Mouse (Mus musculus): ENCODE data around the gene Hdhd5. TPM values are rescaled to one million over a fixed set of nuclear protein-coding genes. Genes with fewer than 3 reads are reported as not detected.

Gene Hdhd5
- total and polyA plus RNA-seq, 2 experiments from 2014 or later: 11.3 to 26.6 TPM

- WGBS: 51% methylated on average over 5 of the region's 5 CpGs
- Histone ChIP-seq H3K4me1 (ENCODE audit: control insufficient read depth, insufficient read depth) (peaks cover 6% of the 10 kb centered on the region; the same call in 1 of the 2 replicates), H3K9ac (replicated peaks; ENCODE audit: low read depth, low read length) (no peak overlapping the region), H3K27me3 (ENCODE audit: control insufficient read depth, insufficient read depth, low read length) (peaks cover 3% of the 10 kb centered on the region; the same call in 1 of the 2 replicates), H3K27ac (ENCODE audit: low read depth) (no peak overlapping the region), H3K9me3 (replicated peaks; ENCODE audit: control insufficient read depth, low read length) (no peaks in the 10 kb centered on the region), H3K36me3 (replicated peaks; ENCODE audit: control insufficient read depth, insufficient read depth, low read length) (no peaks in the 10 kb centered on the region), H3K4me2 (ENCODE audit: low read depth, low read length) (0 out of 2 replicates have a peak overlapping the region, but pooled peaks have one; percentile 92), H3K4me3 (ENCODE audit: low read depth, low read length) (no peak overlapping the region)
- no peak for DNase-seq (ENCODE audit: low spot score)
- no peak for TF ChIP-seq CTCF (IDR thresholded peaks at IDR 0.05; ENCODE audit: low read depth)
- TF ChIP-seq EP300 (IDR thresholded peaks at IDR 0.05; ENCODE audit: low read depth): no peak
- no peak for ATAC-seq (ENCODE audit: insufficient read depth, low read depth)
These were observed 47.4 kb upstream of the Hdhd5 start for GRCm38 (mm10) chr6:120578471-120578870.

GRCm38 (mm10) chr6:120572372-120572771 is 41.3 kb upstream of the Hdhd5 start:
- no peak for ATAC-seq (ENCODE audit: insufficient read depth, low read depth)
- Histone ChIP-seq H3K4me3 (ENCODE audit: low read depth, low read length) (no peak overlapping the region), H3K36me3 (replicated peaks; ENCODE audit: control insufficient read depth, insufficient read depth, low read length) (no peaks in the 10 kb centered on the region), H3K4me1 (ENCODE audit: control insufficient read depth, insufficient read depth) (no peaks in the 10 kb centered on the region), H3K27ac (ENCODE audit: low read depth) (no peak overlapping the region), H3K9ac (replicated peaks; ENCODE audit: low read depth, low read length) (no peak overlapping the region), H3K4me2 (ENCODE audit: low read depth, low read length) (no peak overlapping the region), H3K9me3 (replicated peaks; ENCODE audit: control insufficient read depth, low read length) (no peaks in the 10 kb centered on the region), H3K27me3 (ENCODE audit: control insufficient read depth, insufficient read depth, low read length) (no peaks in the 10 kb centered on the region)
- no peak for DNase-seq (ENCODE audit: low spot score)
- WGBS: 40% methylated on average over 1 of the region's 1 CpGs
- TF ChIP-seq EP300 (IDR thresholded peaks at IDR 0.05; ENCODE audit: low read depth) (no peak), CTCF (IDR thresholded peaks at IDR 0.05; ENCODE audit: low read depth) (no peak)

GRCm38 (mm10) chr6:120568257-120568656 is 37.1 kb upstream of the Hdhd5 start:
- 62% methylated on average over 1 of the region's 1 CpGs for WGBS
- H3K36me3 ChIP-seq (replicated peaks; ENCODE audit: control insufficient read depth, insufficient read depth, low read length): no peaks in the 10 kb centered on the region
- no peak overlapping the region for H3K4me2 ChIP-seq (ENCODE audit: low read depth, low read length)
- H3K27ac ChIP-seq (ENCODE audit: low read depth): no peak overlapping the region
- H3K9ac ChIP-seq (replicated peaks; ENCODE audit: low read depth, low read length): no peak overlapping the region
- TF ChIP-seq EP300 (IDR thresholded peaks at IDR 0.05; ENCODE audit: low read depth) (no peak), CTCF (IDR thresholded peaks at IDR 0.05; ENCODE audit: low read depth) (no peak)
- DNase-seq (ENCODE audit: low spot score): no peak
- no peaks in the 10 kb centered on the region for H3K27me3 ChIP-seq (ENCODE audit: control insufficient read depth, insufficient read depth, low read length)
- H3K9me3 ChIP-seq (replicated peaks; ENCODE audit: control insufficient read depth, low read length): no peaks in the 10 kb centered on the region
- H3K4me3 ChIP-seq (ENCODE audit: low read depth, low read length): no peak overlapping the region
- ATAC-seq (ENCODE audit: insufficient read depth, low read depth): no peak
- H3K4me1 ChIP-seq (ENCODE audit: control insufficient read depth, insufficient read depth): no peaks in the 10 kb centered on the region

- Histone ChIP-seq H3K27ac (ENCODE audit: low read depth) (peak overlapping the region; percentile 55; the same call in 1 of the 2 replicates), H3K4me3 (ENCODE audit: low read depth, low read length) (no peak overlapping the region), H3K4me2 (ENCODE audit: low read depth, low read length) (no peak overlapping the region), H3K9ac (replicated peaks; ENCODE audit: low read depth, low read length) (no peak overlapping the region), H3K9me3 (replicated peaks; ENCODE audit: control insufficient read depth, low read length) (no peaks in the 10 kb centered on the region), H3K4me1 (ENCODE audit: control insufficient read depth, insufficient read depth) (no peaks in the 10 kb centered on the region), H3K27me3 (ENCODE audit: control insufficient read depth, insufficient read depth, low read length) (no peaks in the 10 kb centered on the region), H3K36me3 (replicated peaks; ENCODE audit: control insufficient read depth, insufficient read depth, low read length) (no peaks in the 10 kb centered on the region)
- no peak for DNase-seq (ENCODE audit: low spot score)
- ATAC-seq (ENCODE audit: insufficient read depth, low read depth): 0 out of 2 replicates have a peak, but pooled peaks have one; percentile 36
- WGBS: 61% methylated on average over 18 of the region's 18 CpGs
- TF ChIP-seq CTCF (IDR thresholded peaks at IDR 0.05; ENCODE audit: low read depth) (no peak), EP300 (IDR thresholded peaks at IDR 0.05; ENCODE audit: low read depth) (no peak)
These were observed 36.1 kb upstream of the Hdhd5 start for GRCm38 (mm10) chr6:120566911-120567909.

- H3K4me1 ChIP-seq (ENCODE audit: control insufficient read depth, insufficient read depth): no peaks in the 10 kb centered on the region
- H3K4me2 ChIP-seq (ENCODE audit: low read depth, low read length): no peak overlapping the region
- H3K27me3 ChIP-seq (ENCODE audit: control insufficient read depth, insufficient read depth, low read length): no peaks in the 10 kb centered on the region
- 87% methylated on average over 8 of the region's 8 CpGs for WGBS
- no peak overlapping the region for H3K27ac ChIP-seq (ENCODE audit: low read depth)
- H3K4me3 ChIP-seq (ENCODE audit: low read depth, low read length): no peak overlapping the region
- no peak for DNase-seq (ENCODE audit: low spot score)
- H3K36me3 ChIP-seq (replicated peaks; ENCODE audit: control insufficient read depth, insufficient read depth, low read length): no peaks in the 10 kb centered on the region
- ATAC-seq (ENCODE audit: insufficient read depth, low read depth): no peak
- H3K9me3 ChIP-seq (replicated peaks; ENCODE audit: control insufficient read depth, low read length): no peaks in the 10 kb centered on the region
- no peak overlapping the region for H3K9ac ChIP-seq (replicated peaks; ENCODE audit: low read depth, low read length)
- TF ChIP-seq EP300 (IDR thresholded peaks at IDR 0.05; ENCODE audit: low read depth) (no peak), CTCF (IDR thresholded peaks at IDR 0.05; ENCODE audit: low read depth) (no peak)
These were observed 25.5 kb upstream of the Hdhd5 start for GRCm38 (mm10) chr6:120556641-120557040.

Data from heart, postnatal 0 days (tissue).